Mouse (Mus musculus) thymus, postnatal 14 days (tissue): ENCODE measurements around the gene Olfr1444.

Experiments used
- DNase-seq: peaks from one replicate; pipeline ENCODE4 v3.0.0; 2021

The Olfr1444 gene

DNA sequence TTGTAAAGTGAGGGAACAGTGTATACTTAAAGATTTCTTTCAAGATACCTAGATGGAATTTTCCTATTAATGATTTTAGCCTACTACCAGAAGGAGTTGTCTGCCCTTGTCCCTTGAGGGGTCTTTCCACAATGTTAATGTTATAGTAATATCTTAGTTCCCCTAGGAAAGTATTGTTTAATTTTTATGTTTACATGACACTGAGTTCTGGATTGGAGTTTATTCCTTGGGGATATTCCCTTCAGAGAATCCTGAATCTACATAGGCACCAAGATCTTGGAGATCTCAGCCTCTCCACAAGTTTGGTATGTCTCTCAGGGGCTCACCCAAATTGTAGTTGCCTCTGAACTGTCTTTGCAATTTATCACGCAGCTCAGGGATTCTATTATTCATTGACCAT, at the start of gene Olfr1444:
Gene Olfr1444 (plus strand): TSS at position 301 of the 400 bp plus-strand sequence.
- DNase-seq = no peak

DNA sequence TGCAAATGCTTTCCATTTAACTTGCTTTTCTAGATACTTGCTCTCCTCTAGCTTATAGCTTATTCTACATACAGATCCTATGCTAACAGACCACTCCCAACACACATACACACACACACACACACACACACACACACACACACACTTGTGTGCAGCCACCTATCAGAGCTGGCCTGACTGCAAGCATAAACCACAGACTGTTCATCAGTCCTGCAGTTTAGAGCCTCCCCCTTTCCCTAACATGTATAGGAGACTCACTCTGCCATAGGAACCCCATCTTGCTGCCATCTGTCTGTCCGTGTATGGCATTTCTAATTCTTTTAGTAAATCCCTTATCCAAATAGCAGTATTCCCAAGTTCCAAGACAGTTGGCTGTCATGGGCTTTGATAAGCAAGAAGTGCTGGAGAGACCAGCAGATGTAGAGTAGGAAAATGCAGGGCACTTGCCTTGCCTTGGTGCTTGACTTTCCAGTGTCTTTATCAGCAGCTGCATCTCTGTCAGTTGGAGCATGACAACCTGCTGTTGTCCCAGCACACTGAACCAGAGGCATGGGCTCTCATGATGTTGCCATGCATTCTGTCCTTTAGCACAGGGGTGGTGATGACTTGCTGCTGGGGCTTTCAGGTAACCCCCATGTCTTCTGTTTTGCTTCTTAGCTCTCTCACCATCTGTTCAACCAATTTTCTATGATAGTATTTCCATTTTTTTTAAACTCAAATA, 44.3 kb upstream of the Olfr1444 start:
- DNase-seq = peak; percentile 7

- DNase-seq = no peak
Measured at GRCm38 (mm10) chr19:12813883-12814282, 43.2 kb upstream of the Olfr1444 start.

DNA sequence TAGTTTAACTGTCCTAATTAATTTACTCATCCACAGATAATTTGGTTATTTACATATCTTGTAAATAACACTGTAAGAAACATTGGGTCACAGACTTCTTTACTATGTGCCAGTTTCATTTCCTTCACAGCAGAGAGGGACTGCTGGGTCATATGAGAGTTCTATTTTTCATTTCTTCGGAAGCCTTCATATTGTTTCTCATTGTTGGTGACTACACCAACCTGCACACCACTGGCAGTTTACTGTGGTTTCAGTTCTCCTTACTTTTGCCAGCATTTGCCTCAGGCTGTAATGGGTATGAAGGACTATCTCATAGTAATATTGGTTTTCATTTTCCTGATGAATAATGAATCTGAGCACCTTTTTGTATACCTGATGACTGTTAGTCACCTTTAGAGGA, 38.6 kb upstream of the Olfr1444 start:
- no peak for DNase-seq

- peak; percentile 60 for DNase-seq
Measured at GRCm38 (mm10) chr19:12820383-12820782, 36.7 kb upstream of the Olfr1444 start.

DNA sequence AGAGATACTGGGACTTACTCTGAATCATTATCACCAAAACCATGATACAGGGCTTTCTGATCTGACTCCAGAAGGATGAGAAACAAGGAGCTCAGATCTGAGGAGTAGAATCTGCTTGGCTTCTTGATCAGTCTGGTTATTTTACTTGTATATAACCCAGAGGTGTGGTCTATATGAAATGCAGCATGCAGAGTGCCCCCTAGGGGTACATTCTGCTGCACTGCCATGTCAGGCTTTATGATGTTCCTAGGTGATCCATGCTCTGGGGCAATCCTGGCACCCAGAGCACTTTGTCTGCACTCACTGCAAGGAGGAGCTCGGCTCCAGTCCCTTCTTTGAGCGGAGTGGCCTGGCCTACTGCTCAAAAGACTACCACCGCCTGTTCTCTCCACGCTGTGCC, 32.5 kb upstream of the Olfr1444 start:
- DNase-seq = peak; percentile 58

DNA sequence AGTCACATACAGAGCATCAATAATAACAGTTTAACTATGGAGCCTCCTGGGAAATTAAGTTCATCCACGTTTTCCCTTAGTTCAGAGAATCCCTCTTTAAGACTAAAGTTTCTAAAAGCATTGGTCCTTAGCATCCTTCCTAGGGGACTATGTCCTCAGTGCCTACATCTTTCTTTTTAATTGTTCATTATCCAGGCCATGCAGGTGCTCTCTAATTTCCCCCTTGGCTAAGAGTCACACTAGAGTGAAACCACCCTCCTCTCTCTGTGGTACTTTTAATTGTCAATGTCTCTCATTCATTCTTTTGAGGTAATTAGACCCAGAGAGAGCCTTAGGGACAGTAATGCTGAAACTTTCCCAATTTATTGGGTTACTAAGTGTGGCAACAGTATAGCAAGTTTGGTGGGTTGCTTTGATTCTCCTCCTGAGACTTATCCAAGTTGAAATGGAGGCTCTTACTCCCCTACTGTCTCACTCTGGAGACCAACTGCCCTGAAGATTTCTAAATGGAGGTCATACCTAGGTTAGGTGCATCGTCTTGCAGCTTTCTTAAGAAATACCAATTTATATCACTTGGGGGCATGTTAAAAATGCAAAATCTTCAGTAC, 26.2 kb upstream of the Olfr1444 start:
- DNase-seq = no peak

DNA sequence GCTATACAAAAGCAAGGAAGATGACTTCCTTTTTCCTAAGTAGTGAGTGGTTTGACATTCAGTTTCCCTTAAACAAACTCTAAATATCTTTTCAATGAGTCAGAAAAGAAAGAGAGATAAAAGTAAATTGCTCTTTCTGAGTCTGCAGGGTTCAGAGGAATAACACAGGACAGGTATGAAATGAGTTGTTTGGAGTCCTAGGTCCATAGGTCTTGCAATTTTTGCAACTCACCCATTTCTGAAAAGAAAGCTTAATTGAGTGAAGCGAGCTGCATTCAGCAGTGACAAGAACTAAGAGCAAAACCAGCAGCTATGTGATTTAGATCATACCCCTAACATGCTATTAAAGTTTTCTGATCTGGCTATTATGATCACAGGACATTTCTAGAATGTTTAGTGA, 25.5 kb upstream of the Olfr1444 start:
- DNase-seq = no peak

DNA sequence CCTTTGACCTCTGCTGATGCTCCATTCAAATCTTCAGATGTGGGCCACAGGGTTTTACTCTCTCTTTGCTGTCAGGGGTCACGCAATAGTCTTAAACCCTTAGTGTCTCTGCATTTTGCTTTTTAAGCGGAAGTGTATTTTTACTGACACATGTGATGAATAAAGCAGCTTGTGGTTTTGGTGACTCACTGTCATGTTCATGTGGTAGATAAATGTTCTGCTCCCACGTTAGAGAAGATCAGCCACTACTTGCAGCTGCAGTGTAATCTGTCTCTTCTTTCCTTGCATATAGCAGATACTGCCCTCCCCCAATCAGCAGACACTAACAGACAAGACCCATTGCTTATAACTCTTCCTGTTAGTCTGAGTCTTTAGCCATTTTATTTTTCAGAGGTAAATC, 23.5 kb upstream of the Olfr1444 start:
- DNase-seq = peak; percentile 47

DNA sequence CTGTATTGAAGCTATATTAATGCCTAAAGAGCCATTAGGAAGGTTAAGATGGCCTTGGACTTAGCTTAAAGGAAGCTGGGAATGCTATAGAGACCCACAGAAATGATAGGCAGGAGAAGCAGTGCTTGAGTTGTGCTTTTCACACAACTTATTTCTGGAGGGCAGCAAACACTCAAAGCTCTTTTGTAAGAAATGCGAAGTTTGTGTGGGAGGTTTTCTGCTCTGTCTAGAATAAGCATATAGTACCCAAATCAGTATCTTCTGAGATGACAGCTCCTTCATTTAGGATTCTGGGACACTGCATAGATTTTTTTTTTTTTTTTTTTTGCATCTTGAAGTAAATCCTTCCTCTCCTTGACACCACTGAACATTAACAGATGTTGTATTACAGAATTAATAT, 18.6 kb upstream of the Olfr1444 start:
- no peak for DNase-seq

GRCm38 (mm10) chr19:12846382-12846781, 10.7 kb upstream of the Olfr1444 start, which contains the start of gene Gm5244:
Gene Gm5244, plus strand, starts transcription at chr19:12846682.
- no peak for DNase-seq

DNA sequence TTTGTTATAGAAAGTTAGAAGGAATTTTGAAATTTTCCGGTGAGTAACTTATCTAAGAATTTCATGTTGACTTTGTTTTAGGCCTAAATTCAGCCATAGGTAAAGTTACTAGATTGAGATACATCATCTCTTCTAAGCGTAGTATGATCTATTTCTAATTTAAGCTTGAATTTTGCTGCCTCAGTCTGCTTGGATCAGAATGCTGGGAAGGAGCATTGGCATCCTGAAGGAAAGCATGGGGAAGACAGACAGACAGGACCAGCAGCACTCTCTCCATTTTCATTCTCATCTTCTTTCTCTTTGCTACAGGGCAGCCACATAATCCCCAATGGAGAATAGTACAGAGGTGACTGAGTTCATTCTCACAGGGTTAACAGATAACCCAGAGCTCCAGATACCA, 26.5 kb downstream of the Olfr1444 start, which contains the start of gene Olfr1445:
Gene Olfr1445 (plus strand): TSS at position 301 of the 400 bp plus-strand sequence.
- DNase-seq = no peak

DNA sequence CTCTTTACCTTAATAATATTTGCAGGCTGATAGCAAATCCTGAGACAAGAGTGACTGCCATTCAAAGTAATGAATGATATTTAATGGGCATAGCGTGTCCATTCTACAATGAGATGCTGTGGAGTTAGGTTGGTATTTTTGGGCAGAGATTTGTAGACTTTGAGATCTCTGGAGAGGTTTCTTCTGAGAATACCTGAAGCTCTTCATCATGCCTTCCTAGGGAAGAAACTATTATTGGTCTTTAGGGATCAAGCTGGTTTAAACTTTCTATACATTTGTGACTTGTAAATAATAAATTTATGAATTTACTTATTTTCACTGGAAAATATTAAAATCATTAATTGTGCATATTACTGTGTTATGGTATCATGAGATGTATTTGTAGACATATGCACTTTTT, 36.3 kb downstream of the Olfr1444 start, which contains the start of gene Olfr1446:
Gene Olfr1446 (minus strand): TSS at position 101 of the 400 bp plus-strand sequence.
- DNase-seq = no peak

- no peak for DNase-seq
Measured at GRCm38 (mm10) chr19:12903643-12904042, 46.6 kb downstream of the Olfr1444 start, which contains the start of gene Olfr1447. Gene Olfr1447, minus strand, starts transcription at chr19:12903743.
